Mouse (Mus musculus): ENCODE results near the gene Gm49366. TPM values are rescaled to one million over a fixed set of nuclear protein-coding genes. Genes with fewer than 3 reads are reported as not detected.

Gm49366 gene
- total and polyA plus RNA-seq, 3 experiments: not detected

- peak; percentile 27 for DNase-seq (ENCODE audit: extremely low read depth)
- no peaks in the 10 kb centered on the region for H3K36me3 ChIP-seq (replicated peaks in 1 of 2; ENCODE audit: control insufficient read depth in 1 of 2, insufficient read depth in 1 of 2, low read length in 1 of 2)
- H3K4me1 ChIP-seq (ENCODE audit: control insufficient read depth in 1 of 2, insufficient read depth in 2 of 2): peaks cover 0 to 8% of the 10 kb centered on the region in 2 experiments; a peak in 2 of 4 replicates
- no peaks in the 10 kb centered on the region for H3K27me3 ChIP-seq (replicated peaks)
- no peak overlapping the region for H3K4me3 ChIP-seq (replicated peaks in 1 of 3; ENCODE audit: low read depth in 2 of 3, low read length in 2 of 3, poor library complexity in 1 of 3)
- H3K9ac ChIP-seq (ENCODE audit: insufficient read depth, low read depth): no peak overlapping the region
- H3K4me2 ChIP-seq (ENCODE audit: insufficient read depth, low read depth, poor library complexity, severe bottlenecking): no peak overlapping the region
- in situ Hi-C loops (cut with MboI; ENCODE audit: low pct_ligation_motif_present, low pct_unique_long_range_greater_than_20kb, low sequenced_read_pairs) (no loop called here), dilution Hi-C loops (cut with MboI; ENCODE audit: extremely low pct_ligation_motif_present, extremely low pct_unique_long_range_greater_than_20kb, low sequenced_read_pairs) (no loop called here)
- H3K27ac ChIP-seq (ENCODE audit: insufficient read depth, low read depth): no peak overlapping the region
- peaks cover 9% of the 10 kb centered on the region for H3K9me3 ChIP-seq (replicated peaks; ENCODE audit: low read length)
- no peaks in the 10 kb centered on the region for H3K79me2 ChIP-seq (replicated peaks; ENCODE audit: control insufficient read depth, extremely low read depth, insufficient read depth, poor library complexity, severe bottlenecking)
- TF ChIP-seq POLR2A (IDR thresholded peaks at IDR 0.05; ENCODE audit: low read depth, low read length) (no peak), ZNF384 (IDR thresholded peaks at IDR 0.05; ENCODE audit: low read depth, low read length) (no peak), KAT2A (IDR thresholded peaks at IDR 0.05; ENCODE audit: insufficient replicate concordance, low read length) (no peak), E2F4 (IDR thresholded peaks at IDR 0.05; ENCODE audit: insufficient replicate concordance, low read depth, low read length) (no peak), JUND (conservative IDR thresholded peaks at IDR 0.05; ENCODE audit: low read depth, low read length) (peak; percentile 60; the same call in 1 of the 2 replicates), POLR2AphosphoS2 (IDR thresholded peaks at IDR 0.05; ENCODE audit: low read depth, low read length) (no peak), MAZ (IDR thresholded peaks at IDR 0.05; ENCODE audit: low read depth, low read length) (no peak), TCF12 (IDR thresholded peaks at IDR 0.05; ENCODE audit: low read depth, low read length) (no peak), HCFC1 (IDR thresholded peaks at IDR 0.05; ENCODE audit: low read depth, low read length) (no peak), BHLHE40 (IDR thresholded peaks at IDR 0.05; ENCODE audit: low read depth, low read length) (peak; percentile 66), USF1 (IDR thresholded peaks at IDR 0.05; ENCODE audit: low read depth, low read length) (no peak), EP300 (IDR thresholded peaks at IDR 0.05; ENCODE audit: low read length) (0 out of 2 replicates have a peak, but pooled peaks have one; percentile 26), RCOR1 (conservative IDR thresholded peaks at IDR 0.05; ENCODE audit: low read depth, low read length) (no peak), IRF4 (IDR thresholded peaks at IDR 0.05; ENCODE audit: low read depth, low read length) (0 out of 2 replicates have a peak, but pooled peaks have one; percentile 70), ETS1 (conservative IDR thresholded peaks at IDR 0.05; ENCODE audit: low read depth, low read length) (peak; percentile 38; the same call in 1 of the 2 replicates), JUN (IDR thresholded peaks at IDR 0.05; ENCODE audit: insufficient read depth, low read depth, low read length) (no peak)
These were observed 34.9 kb upstream of the Gm49366 start for GRCm38 (mm10) chr12:84003866-84004265.

GRCm38 (mm10) chr12:84008251-84008650, 30.5 kb upstream of the Gm49366 start:
- in situ Hi-C loops (cut with MboI; ENCODE audit: low pct_ligation_motif_present, low pct_unique_long_range_greater_than_20kb, low sequenced_read_pairs): no loop called here

More at GRCm38 (mm10) chr12:84008251-84008650, 30.5 kb upstream of the Gm49366 start:
- H3K4me3 ChIP-seq (replicated peaks in 1 of 3; ENCODE audit: low read depth in 2 of 3, low read length in 2 of 3, poor library complexity in 1 of 3): no peak overlapping the region
- H3K27me3 ChIP-seq (replicated peaks): no peaks in the 10 kb centered on the region
- H3K36me3 ChIP-seq (replicated peaks in 1 of 2; ENCODE audit: control insufficient read depth in 1 of 2, insufficient read depth in 1 of 2, low read length in 1 of 2): no peaks in the 10 kb centered on the region
- no peaks in the 10 kb centered on the region for H3K9me3 ChIP-seq (replicated peaks; ENCODE audit: low read length)
- H3K4me1 ChIP-seq (ENCODE audit: control insufficient read depth in 1 of 2, insufficient read depth in 2 of 2): peaks cover 3 to 8% of the 10 kb centered on the region in 2 experiments; a peak in 3 of 4 replicates
- H3K79me2 ChIP-seq (replicated peaks; ENCODE audit: control insufficient read depth, extremely low read depth, insufficient read depth, poor library complexity, severe bottlenecking): no peaks in the 10 kb centered on the region
- dilution Hi-C loops (cut with MboI; ENCODE audit: extremely low pct_ligation_motif_present, extremely low pct_unique_long_range_greater_than_20kb, low sequenced_read_pairs): no loop called here
- H3K4me2 ChIP-seq (ENCODE audit: insufficient read depth, low read depth, poor library complexity, severe bottlenecking): no peak overlapping the region
- no peak overlapping the region for H3K9ac ChIP-seq (ENCODE audit: insufficient read depth, low read depth)
- H3K27ac ChIP-seq (ENCODE audit: insufficient read depth, low read depth): no peak overlapping the region
- DNase-seq (ENCODE audit: extremely low read depth): no peak
- no peak for TF ChIP-seq NRF1 (IDR thresholded peaks at IDR 0.05; ENCODE audit: low read depth, low read length)
- no peak for TF ChIP-seq IRF4 (IDR thresholded peaks at IDR 0.05; ENCODE audit: low read depth, low read length)

All from CH12.LX (cell line).